Mouse (Mus musculus) megakaryocyte, adult 5-6 weeks (primary cell): ENCODE measurements at regions not wholly inside any gene's neighbourhood (a gene's known extent, or its start where the extent isn't known, plus 50 kb on each side); places are given as distances from the start of the nearest gene placed in this dataset.

Source experiments
- ATAC-seq: 2 replicates; pipeline ENCODE4 v1.8.0; 2016; ENCODE audit warnings: mild to moderate bottlenecking, inconsistent platforms; ENCODE audit not compliant: poor library complexity, severe bottlenecking

DNA sequence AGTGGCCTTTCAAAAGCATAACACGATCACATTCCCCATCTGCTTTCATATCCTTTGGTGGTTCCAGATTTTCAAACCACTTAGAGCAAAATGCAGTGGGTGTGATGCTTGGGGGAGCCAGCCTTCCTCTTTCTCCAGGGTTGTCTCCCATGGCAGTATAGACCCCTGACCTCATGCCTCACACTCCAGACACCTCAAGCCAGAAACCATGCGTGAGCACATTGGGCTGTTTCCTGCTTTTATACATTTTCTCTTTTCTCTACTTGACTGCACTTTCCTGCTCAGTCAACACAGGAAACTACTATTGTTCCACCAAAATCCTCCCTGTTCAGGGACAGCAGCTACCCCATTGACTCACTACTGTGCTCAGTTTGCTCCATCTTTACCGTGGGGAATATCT, 253.7 kb downstream of the Efnb2 start:
- no peak for ATAC-seq

DNA sequence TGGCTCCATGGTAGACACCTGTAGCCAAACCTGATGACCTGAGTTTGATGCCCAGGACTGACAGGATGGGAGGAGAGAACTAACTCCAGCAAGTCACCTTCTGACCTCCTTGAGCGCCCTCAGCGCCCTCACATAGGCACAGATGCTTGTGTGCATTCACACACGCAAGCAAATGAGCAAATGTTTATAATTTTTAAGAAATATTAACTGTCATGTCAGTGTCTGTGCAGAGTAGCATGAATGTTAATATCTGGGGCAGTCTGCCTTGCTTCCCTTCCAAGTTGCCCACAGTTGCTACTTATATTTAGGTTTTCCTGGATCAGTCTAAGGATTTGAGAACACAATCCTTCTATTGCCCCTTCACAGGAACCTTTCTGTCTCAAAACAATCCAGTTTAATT, 257.6 kb downstream of the Efnb2 start:
- ATAC-seq: no peak

GRCm38 (mm10) chr8:8392303-8392702, 268.7 kb downstream of the Efnb2 start:
- no peak for ATAC-seq

DNA sequence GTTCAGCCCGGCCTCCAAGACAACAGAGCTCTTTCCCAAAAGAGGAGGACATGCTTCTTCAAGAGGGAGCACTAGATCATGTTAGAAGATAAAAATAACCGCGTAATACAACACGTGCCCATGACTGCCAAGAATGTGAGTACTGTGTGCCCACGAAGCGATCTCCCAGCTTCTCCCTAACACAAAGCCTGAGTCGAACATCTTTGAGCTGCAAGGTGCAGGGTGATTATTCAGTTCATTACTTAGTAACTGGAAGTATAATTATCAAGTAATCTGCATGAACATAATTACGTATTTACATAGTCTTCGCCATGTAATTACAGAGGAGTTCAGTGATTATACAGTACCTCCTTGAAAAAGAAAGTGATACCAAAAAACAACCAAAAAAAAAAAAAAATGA, 269.7 kb downstream of the Efnb2 start:
- no peak for ATAC-seq

GRCm38 (mm10) chr8:8378248-8378647, 282.8 kb downstream of the Efnb2 start:
- no peak for ATAC-seq

DNA sequence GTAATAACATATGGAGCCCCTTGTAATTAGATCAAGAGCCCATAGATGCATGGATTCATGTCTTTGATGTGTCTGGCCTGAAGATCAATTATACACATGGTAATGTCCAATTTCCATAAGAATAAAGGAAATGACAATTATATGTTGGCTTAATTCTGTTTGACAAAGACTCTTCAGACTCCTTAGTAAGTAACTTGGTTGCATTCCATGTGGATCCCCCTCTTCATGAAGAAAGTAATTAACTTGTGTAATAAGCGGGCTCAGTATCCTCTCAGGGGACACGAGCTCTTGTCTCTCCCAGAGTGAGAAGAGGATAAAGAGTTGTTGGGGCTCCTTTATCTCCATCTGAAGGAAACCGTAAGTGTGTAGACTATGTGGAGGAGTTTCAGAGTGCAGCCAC, 284.3 kb downstream of the Efnb2 start:
- no peak for ATAC-seq

DNA sequence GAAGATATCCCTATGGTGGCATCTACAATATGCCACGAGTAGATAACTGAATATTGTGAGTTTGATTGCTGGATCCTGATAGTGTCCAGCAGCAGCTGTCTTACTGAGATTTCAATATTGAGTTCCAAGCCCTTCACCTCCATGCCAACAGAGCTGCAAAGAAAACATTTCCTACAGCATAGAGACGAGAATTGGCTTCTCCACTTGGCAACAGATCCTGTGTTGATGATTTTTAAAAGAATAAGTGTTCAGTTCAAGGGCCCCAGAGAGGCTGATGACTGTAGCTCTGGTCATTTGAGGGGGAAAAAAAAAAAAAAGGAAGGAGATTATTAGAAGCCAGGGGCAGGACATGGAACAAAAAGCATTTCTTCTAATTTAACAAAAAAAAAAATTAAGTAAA, 284.7 kb downstream of the Efnb2 start:
- ATAC-seq: no peak

GRCm38 (mm10) chr8:8367282-8367871, 293.7 kb downstream of the Efnb2 start:
- ATAC-seq: no peak

GRCm38 (mm10) chr8:8361941-8362537, 299.0 kb downstream of the Efnb2 start:
- no peak for ATAC-seq

GRCm38 (mm10) chr8:8360586-8360985, 300.5 kb downstream of the Efnb2 start:
- ATAC-seq: no peak

DNA sequence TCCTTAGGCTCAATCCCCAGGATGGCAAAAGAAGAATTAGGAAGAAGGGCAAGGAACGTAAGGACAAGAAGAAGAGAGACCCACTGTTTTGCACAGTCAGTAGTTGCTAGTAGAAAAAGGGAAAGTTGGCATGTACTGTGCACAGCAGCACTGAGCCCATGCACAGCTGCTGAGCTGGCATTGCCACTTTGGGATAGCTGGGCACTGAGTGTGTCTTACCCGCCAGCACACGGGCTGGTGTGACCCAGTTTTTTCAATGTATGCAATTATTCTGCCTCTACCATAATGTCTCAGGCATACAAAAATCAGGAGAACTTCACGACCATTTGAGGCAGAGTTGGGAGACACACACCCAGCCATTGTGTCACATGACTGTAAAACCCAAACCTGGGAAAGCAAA, 306.1 kb downstream of the Efnb2 start:
- ATAC-seq: no peak

DNA sequence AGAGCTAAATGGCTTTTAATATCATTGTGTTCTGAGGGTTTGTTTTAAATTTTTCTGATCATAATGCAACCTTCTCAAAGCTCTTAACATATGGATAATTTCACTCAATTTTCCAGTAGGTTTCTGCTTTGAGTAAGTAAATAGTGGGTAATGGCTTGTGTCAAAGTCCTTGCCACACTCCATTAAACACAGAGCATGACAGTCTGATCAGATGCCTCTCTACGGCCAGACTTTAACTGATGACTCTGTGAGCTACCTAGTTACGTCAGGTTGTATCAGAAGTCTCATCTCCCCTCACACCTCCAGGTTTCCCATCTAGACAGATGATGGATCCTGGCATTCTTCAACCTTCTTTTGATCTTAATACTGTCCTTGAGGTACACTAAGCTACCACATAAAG, 316.4 kb downstream of the Efnb2 start:
- no peak for ATAC-seq

GRCm38 (mm10) chr8:8335256-8335972, 325.6 kb downstream of the Efnb2 start:
- no peak for ATAC-seq

- ATAC-seq: peak; percentile 80
Measured at GRCm38 (mm10) chr8:8334515-8334914, 326.5 kb downstream of the Efnb2 start.

- no peak for ATAC-seq
Measured at GRCm38 (mm10) chr8:8331249-8331648, 329.8 kb downstream of the Efnb2 start.

DNA sequence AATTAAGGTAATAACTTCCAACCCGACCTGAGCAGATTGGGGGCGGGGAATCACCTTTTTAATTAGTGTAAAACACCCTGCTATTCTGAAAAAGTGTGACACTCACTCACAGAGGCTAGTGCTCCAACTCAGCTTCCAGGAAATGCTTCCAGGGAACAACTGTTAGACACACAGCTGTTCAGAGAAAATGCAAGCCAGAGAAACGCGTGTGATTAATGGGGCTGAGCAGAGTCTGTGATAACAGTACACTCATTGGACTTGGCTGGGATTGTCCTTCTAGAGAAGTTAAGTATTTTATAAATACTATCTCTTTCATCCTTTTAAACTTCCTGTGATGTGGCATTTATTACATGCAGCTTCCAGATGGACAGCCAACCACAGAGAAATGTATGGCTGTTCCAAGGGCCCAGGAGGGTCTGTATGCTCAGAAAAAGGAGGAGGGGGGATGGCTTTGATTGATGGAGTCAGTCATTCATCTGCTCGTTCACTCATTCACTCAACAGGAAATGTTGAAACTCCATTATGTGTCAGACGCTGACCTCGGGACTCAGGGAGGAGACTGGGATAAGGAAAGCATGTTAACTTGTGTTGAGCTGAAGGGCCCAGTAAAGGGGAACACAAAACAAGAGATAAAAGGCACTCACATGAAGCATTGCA, 332.9 kb downstream of the Efnb2 start:
- no peak for ATAC-seq

- no peak for ATAC-seq
Measured at GRCm38 (mm10) chr8:8326066-8326834, 334.8 kb downstream of the Efnb2 start.

GRCm38 (mm10) chr8:8325420-8325819, 335.6 kb downstream of the Efnb2 start:
- no peak for ATAC-seq

DNA sequence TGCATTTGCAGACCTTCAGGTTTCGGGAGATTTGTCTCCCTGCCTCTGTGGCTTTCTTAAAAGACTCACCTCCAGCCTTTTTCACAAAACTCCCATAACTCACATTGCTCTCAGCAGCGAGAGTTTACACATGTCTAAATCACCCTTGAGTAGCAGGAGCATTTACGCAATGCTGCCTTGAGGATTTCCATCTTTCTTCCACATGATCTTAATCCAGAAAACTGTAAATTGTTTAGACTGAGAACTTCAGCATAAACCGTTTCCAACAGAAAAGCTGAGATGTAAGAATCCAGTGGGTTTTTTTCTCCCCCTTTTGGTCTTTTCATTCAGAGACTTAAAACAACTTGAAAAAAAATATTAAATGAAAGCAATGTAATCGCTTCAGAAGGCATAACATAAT, 336.5 kb downstream of the Efnb2 start:
- ATAC-seq: no peak

DNA sequence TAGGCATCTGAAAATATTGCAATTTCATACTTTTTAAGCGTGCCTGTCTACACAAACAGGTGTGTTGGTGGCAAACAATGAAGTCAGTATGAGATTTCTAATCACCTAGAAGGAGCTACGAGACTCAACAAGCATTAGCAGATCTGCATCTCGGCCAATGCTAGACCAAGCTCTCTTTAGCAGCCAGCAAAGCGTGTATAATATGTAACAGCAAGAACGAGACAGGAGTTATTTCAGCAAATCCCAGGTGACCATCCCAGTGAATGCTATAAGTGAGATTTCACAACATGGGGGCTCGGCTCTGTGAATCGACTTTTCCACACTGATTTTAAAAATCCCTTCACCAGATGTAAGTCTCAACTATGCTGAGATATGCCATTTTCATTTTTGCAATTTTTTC, 352.8 kb downstream of the Efnb2 start:
- no peak for ATAC-seq

- ATAC-seq: no peak
Measured at GRCm38 (mm10) chr8:8307487-8307886, 353.6 kb downstream of the Efnb2 start.
